Mouse (Mus musculus): Measurements from ENCODE around the gene Tcf3.

DNA sequence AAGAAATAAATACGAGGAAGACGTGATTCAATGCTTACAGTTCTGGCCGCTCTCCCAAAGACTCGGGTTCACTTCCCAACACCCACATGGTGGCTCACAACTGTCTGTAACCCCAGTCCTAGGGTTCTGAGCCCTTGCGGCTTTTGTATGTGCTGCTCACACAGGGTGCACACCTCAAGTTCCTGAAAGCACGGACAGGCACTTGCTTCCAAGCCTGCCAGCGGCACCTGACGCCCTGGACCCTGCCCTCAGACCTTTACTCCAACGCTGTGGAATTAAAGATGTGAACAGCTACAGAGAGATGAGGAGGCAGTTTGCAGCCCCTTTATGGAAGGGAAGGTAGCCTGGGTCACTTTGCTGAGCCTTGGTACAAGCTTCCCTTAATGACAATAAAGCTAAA, 42.8 kb downstream of the Tcf3 start:
- TF ChIP-seq POLR2A (IDR thresholded peaks at IDR 0.05; ENCODE audit: low read depth, low read length): no peak
- no peak for TF ChIP-seq CTCF (IDR thresholded peaks at IDR 0.05; ENCODE audit: extremely low read depth, insufficient read length, insufficient replicate concordance, low read depth, low read length)

Data from small intestine, adult 2 months (tissue).